Mouse (Mus musculus) heart, adult 9 months (tissue): ENCODE results near the gene Acer3.
A peak's percentile ranks its signal among the peaks of the same experiment; 100 is the strongest.

Experiments used
- DNase-seq, 2 experiments: peaks; one replicate each; pipeline ENCODE4 v3.0.0; 2022; ENCODE audit warnings: low spot score in 2 of 2

Gene Acer3

DNA sequence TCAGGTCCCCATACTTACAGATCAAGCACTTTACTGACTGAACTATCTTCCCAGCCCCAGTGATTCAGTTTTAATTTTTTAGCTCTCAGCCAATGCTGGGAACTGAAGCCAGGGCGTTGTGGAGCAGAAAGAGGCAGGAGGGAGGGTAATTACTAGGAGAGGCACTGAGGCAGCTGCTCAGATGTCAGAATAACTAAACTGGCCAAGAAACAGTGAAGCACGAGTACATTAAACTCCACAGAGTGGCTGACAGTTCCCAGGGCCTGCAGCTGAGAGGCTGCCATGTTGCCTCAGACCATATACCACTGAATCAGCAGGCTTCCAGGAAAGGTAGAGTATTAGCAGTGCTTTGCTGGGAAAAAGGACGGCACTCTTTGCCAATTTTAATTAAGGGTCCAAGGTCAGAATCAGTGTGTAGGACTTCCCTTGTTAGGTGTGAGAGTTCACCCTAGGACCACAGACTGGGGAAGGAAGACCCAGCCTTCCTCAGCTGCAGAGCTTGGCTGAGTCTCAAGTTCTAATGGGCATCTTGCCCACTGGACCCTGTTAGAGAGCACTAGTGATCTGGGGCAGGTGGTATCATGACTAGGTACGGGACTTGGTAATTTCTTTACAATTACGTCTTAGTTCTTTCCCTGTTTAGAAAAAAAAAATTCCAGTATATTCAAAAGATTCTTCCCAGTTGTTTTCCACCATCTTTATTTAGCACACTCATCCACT is 11.8 kb upstream of the Acer3 start:
- DNase-seq, result no peak

GRCm38 (mm10) chr7:98331932-98332331 is 10.9 kb upstream of the Acer3 start:
- DNase-seq, result no peak

DNA sequence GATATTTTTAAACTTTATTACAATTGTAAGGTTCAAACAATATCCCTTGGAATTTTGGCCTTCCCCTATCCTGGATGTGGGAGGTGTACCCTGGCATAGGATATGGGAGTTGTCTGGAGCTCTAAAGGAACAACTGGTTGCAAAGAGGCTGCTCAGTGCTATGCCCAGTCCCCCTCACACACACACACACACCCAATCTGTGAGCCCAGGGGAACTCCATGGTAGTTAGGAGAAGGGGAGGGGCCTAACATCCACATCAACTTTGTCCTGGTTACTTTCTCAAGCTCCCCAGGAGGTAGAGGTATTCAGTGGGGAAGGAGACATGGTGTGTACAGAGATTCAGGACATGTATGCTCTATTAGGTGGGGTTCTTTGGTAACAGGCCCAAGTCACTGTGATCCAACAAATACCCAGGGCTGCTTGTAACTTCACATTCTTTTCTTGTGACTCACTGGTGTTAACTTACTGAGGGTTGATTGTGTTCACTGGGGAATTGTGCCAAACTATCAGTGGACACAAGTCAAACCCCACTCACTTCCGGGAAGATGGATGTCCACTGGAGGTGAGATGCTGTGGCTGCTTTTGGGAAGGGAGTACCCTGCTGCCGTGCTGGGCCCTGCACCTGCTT is 9.5 kb upstream of the Acer3 start:
- DNase-seq, result no peak

- DNase-seq, result no peak
Observed at GRCm38 (mm10) chr7:98329651-98330374, 8.8 kb upstream of the Acer3 start.

- peak in 1 of 2 experiments; percentile 28 for DNase-seq
Observed at GRCm38 (mm10) chr7:98328311-98328710, 7.3 kb upstream of the Acer3 start.

DNA sequence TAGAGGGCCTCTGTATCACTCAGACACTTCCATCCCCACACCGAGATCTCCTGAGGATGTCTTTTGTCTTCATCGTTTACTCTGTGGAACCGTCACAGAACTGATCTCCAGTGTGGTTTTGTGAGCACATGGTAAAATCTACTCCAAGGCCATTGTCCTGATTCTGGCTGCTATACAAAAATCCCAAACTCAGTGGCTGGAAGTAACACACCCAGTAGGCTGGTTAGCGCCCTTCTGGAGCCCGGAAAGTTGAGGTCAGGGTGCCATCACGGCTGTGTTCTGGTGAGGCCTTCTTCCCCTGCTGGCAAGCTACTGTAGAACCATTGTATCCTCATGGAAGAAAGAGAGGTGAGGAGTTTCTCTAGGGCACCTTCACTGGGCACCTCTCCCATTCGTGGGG is 5.0 kb upstream of the Acer3 start:
- DNase-seq, result no peak

DNA sequence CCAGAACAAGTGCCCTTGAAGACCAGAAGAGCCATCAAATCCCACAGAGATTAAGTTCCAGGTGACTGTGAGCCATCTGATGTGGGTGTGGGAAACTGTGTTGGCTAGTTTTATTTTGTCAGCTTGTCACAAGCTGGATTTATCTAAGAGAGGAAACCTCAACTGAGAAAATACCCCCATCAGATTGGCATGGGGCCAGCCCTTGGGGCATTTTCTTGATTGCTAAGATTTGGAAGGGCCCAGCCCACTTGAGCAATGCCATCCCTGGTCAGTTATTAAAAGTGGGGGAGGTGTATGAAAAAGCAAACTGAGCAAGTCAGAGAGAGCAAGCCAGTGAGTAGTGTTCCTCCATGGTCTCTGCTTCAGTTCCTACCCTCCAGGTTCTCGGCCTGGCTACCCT is 3.2 kb upstream of the Acer3 start:
- no peak for DNase-seq

- DNase-seq, result peak in 1 of 2 experiments; percentile 33
Observed at GRCm38 (mm10) chr7:98323288-98324019, 2.4 kb upstream of the Acer3 start.

DNA sequence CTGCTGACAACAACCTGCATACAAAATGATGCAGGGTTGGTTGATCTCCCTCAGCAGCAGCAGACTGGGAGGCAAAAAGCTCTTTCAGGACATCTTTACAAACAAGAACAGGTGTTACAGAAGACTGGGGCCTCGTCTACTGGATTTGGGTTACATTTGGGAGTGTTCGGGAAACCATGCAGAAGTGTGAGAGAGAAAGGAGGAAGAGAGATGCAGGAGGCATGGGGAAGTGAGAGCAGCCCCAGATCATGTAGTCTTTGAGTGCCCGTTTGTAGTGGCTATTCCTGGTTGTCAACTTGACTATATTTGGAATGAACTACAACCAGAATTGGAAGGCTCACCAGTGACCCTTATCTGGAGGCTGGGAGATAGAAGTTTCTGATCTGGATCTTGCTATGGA is 1.4 kb upstream of the Acer3 start:
- DNase-seq, result peak in 1 of 2 experiments; percentile 43

- no peak for DNase-seq
Observed at GRCm38 (mm10) chr7:98320006-98320556, 927 bp downstream of the Acer3 start.

DNA sequence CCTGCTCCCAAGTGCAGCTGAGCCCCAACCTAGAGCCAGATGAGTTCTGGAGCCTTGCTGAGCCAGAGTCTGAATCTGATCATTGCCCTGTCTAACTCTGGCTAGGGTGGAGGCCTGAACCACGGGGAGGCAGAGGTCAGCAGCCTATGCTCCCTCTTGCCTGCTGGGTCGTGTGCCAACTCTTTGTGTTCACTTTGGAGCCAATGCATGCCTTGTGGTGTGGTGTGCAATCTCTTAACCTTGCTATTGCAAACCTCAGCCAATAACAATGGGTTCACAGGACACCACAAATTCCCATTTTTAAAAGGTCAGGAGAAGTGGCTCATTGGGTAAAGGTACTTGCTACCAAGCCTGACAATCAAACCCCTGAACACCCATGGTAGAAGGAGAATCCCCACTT is 4.4 kb downstream of the Acer3 start:
- DNase-seq, result no peak

- no peak for DNase-seq
Observed at GRCm38 (mm10) chr7:98315087-98315486, 5.9 kb downstream of the Acer3 start.

GRCm38 (mm10) chr7:98312185-98312920 is 8.7 kb downstream of the Acer3 start:
- no peak for DNase-seq

DNA sequence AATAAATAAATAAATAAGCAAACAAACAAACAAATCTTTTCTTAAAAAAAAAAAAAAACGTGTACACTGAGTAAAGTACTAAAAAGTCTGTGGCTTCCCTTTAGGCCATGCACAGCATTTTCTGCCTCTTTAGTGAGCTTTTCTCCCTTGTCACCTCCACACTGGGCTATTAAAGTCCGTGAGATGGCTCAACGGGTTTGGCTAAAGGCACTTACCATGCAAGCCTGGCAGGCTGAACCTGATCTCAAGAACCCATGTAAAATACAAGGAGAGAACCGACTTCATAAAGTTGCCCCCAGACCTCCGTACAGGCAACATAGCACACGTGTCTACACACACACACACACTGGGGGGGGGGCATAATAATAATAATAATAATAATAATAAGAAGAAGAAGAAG is 10.7 kb downstream of the Acer3 start:
- DNase-seq, result no peak

GRCm38 (mm10) chr7:98309219-98310030 is 11.6 kb downstream of the Acer3 start:
- peak; percentile 94 for DNase-seq

DNA sequence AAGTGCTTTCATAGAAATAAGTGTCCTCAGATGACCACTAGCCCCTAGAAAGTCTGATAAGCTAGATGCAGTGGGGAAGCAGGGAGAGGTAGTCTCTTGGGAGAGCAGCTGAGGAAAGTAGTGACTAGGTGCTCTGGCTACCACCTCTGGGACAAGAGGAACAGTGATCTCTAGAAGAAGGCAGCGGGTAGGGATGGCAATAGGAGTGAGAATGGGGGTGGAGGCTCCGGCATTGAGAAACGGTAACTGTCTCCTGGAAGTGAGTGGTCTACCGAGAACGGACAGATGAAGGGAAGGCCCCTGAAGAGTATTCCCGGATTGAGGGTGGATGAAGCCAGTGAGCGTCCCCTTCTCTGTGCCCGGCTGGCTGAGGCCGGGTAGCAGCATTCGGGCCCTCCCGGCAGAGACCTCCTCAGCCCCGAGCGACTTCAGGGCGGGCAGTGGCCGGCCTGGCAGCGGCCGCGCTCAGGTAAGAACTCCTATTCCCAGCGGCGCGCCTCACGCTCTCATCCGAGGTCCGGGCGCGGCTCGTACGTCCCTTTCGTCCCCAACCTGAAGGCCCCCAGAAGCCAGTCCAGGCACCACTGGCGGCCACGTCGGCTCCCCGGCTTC is 12.3 kb downstream of the Acer3 start:
- peak in 1 of 2 experiments; percentile 19 for DNase-seq

DNA sequence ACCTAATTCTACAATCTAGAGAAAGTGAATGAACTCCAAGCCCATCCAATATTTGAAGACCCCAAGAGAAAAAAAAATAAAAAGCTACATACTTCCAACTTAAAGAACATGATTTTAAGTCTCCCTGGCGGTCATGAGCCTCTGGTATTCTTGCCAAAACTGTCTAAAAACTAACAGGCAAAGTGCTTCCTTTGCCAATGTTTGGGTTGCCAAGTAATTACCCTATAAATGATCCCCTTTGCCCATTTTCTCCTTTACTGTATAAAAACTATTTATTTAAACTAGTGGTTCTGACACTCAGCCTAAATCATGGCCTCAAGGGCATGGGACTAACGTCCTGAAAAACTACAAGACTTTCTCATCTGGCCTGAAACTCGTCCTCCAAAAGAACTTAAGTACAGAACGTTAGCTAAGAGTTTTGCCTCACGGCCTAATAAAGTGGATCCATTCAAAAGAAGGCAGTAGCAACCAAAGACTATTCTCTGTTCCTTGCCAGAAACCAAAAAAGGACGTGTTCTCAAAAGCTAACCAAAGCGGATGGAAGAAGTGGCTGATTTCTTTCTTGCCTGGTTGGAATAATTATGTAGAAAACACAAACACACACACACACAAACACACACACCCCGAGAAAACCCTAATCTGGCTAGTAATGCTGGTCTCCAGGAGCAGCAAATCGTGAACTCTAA is 12.9 kb downstream of the Acer3 start:
- DNase-seq, result no peak

GRCm38 (mm10) chr7:98307411-98307810 is 13.6 kb downstream of the Acer3 start:
- DNase-seq, result no peak

GRCm38 (mm10) chr7:98292901-98293300 is 28.1 kb downstream of the Acer3 start:
- DNase-seq, result no peak
